Mouse (Mus musculus) embryonic fibroblast, embryonic 13.5 days (primary cell): ENCODE results near the gene Mtmr12.

Source experiments
- CTCF ChIP-seq: IDR thresholded peaks from 2 replicates; pipeline ENCODE4 v1.5.1; 2011; ENCODE audit warnings: mild to moderate bottlenecking, control low read depth, low read length, moderate library complexity, borderline replicate concordance; ENCODE audit not compliant: insufficient read depth
- POLR2A ChIP-seq: IDR thresholded peaks from 2 replicates; pipeline ENCODE4 v1.6.1; 2011; ENCODE audit warnings: low read depth, mild to moderate bottlenecking, control low read depth, low read length, moderate library complexity

DNA sequence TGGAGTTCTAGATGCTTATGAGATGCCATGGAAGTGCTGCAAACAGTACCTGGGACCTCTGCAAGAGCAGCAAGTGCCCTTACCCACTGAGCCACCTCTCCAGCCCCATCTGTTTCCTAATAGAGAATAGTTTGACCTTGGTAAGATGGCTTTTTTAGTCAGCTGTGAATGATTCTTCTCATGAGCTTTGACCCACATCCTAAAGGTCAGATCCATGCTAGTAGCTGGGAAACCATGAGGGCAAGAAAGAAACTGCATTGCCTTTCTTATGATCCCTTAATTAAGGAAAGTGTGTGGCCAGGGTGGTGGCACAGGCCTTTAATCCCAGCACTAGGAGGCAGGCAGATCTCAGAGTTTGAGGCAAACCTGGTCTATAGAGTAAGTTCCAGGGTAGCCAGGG is 3.0 kb upstream of the Mtmr12 start:
- TF ChIP-seq POLR2A = no peak
- TF ChIP-seq CTCF = no peak
